Comparison of ENCODE assay signal across 1 mouse cellular context in the genomic region with DNA sequence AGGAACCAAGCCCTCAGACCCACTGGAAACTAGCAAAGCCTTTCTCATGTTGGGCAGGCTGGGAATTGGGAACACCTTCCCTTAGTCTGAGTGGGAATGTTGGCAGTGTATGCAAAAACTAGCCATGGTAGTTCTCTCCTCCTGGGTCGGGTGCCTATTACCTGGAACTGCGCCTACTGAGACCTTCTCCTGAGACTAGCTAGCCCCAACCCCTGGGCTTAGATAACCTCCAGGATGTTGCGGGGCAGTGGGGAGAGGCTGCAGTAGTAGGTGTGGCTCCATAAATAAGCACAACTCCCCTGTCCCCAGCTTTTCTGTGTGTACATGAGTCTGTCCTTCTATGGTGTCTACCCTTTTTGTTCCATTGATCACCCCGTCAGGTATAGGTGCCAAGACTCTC.
TF ChIP-seq lines count a peak whose summit lies in the region.

No protein-coding gene starts in this region.

TF ChIP-seq in MEL, 35 proteins besides CTCF, POLR2A, EP300 and RAD21 (continued from another document):
- peak; percentile 11; the same call in 1 of the 2 replicates for TF ChIP-seq TAL1 (IDR thresholded peaks at IDR 0.05; ENCODE audit: low read length)
- TF ChIP-seq NRF1 (IDR thresholded peaks at IDR 0.05; ENCODE audit: insufficient read depth, low read depth, low read length, poor library complexity, severe bottlenecking): peak; percentile 18; the same call in 1 of the 2 replicates
- no peak for TF ChIP-seq ZMIZ1 (IDR thresholded peaks at IDR 0.05; ENCODE audit: low read depth, low read length)
- TF ChIP-seq MYC (IDR thresholded peaks at IDR 0.05; ENCODE audit: low read depth, low read length): no peak
- no peak for TF ChIP-seq TBP (IDR thresholded peaks at IDR 0.05; ENCODE audit: low read depth, low read length)
